Comparison of ENCODE assay signal across 10 mouse cellular contexts in genomic region chr11:117541205-117541884, GRCm38 (mm10). TPM values are rescaled to one million over a fixed set of nuclear protein-coding genes. Genes with fewer than 3 reads are reported as not detected.
A peak's percentile ranks its signal among the peaks of the same experiment; 100 is the strongest.
DNase-seq lines count a peak whose midpoint lies in the region; ATAC-seq lines count a peak whose summit lies in the region.
"Had no signal": no experiment of that assay in that cellular context is flagged by ENCODE, and none has a peak within 500 bp of the region (broad histone marks: within the 10 kb centered on the region; RNA-seq: fewer than 3 reads in every experiment).

No protein-coding gene starts in this region.

- intact Hi-C loops in heart, postnatal 36 days (cut with DNase I): loop anchor here (2.0 kb wide), 1 partner anchor 33 kb away; no protein-coding TSS in a partner anchor
- intact Hi-C loops in gastrocnemius, postnatal 14 days (cut with DNase I; ENCODE audit: low total_unique reads): no loop called here

- H3K27me3 ChIP-seq in kidney, embryonic 15.5 days: peaks cover 8% of the 10 kb centered on the region

- H3K4me3 ChIP-seq in kidney, embryonic 15.5 days (replicated peaks): no peak overlapping the region

- H3K4me1 ChIP-seq in kidney, embryonic 15.5 days: peaks cover 22% of the 10 kb centered on the region

- 8% methylated on average over 6 of the region's 6 CpGs for WGBS in kidney, embryonic 15.5 days

- H3K9me3 ChIP-seq in kidney, embryonic 15.5 days (replicated peaks): no peaks in the 10 kb centered on the region
- H3K9me3 ChIP-seq: G1E had no signal

- no peak overlapping the region for H3K9ac ChIP-seq in kidney, embryonic 15.5 days

- ATAC-seq in kidney, embryonic 15.5 days (replicated peaks; ENCODE audit: low FRiP score): no peak; the same call in 1 of the 2 replicates

- peak; percentile 77 for DNase-seq in kidney, adult 11 months
- peak; percentile 42 for DNase-seq in embryo, embryonic 11.5 days (ENCODE audit: low read depth, low spot score)
- DNase-seq in heart, postnatal 36 days: peak; percentile 34 to 36
- DNase-seq in layer of hippocampus, postnatal 14 days (ENCODE audit: low spot score in 2 of 2): peak; percentile 33 to 54
- DNase-seq in neural tube, embryonic 10.5 days (ENCODE audit: extremely low spot score, low spot score): peak; percentile 41
- DNase-seq in gastrocnemius, postnatal 14 days: no peak
- no peak for DNase-seq in spleen, postnatal 10 days (ENCODE audit: low spot score in 2 of 2)

- H3K4me2 ChIP-seq in kidney, embryonic 15.5 days: no peak overlapping the region

- no peaks in the 10 kb centered on the region for H3K36me3 ChIP-seq in kidney, embryonic 15.5 days
- H3K36me3 ChIP-seq: G1E had no signal

- H3K27ac ChIP-seq in kidney, embryonic 15.5 days: no peak overlapping the region

RNA-seq across cellular contexts. Expression of gene Gm11733, which starts 57.2 kb away (rescaled TPM):
- not detected in 2 replicates for polyA plus RNA-seq in kidney, embryonic 15.5 days (2015; fragmentation: Nextera tagmentation; extraction: Ambion mirVana)
- not detected for total RNA-seq in heart, postnatal 36 days (2021)
- not detected for total RNA-seq in layer of hippocampus, postnatal 14 days (2021)
- total RNA-seq in gastrocnemius, postnatal 14 days (2021): not detected
- total RNA-seq: neutrophil, adult 5-6 weeks had no signal
- polyA plus RNA-seq: G1E had no signal

Comparison
In these comparisons a context has a peak if more than half of its experiments do, and no peak if none do; other contexts are left out.
1. DNase-seq: peak in kidney, adult 11 months (single experiment), embryo, embryonic 11.5 days (single experiment), heart, postnatal 36 days (2 of 2), layer of hippocampus, postnatal 14 days (2 of 2) and neural tube, embryonic 10.5 days (single experiment); none in gastrocnemius, postnatal 14 days (single experiment) and spleen, postnatal 10 days (0 of 2).